Mouse (Mus musculus) frontal cortex, adult (tissue): ENCODE results near the gene Cct5.

Experiments used
- ATAC-seq: cut with Nextera tagmentation; 2 replicates; pipeline ENCODE4 v1.9.2; 2017; ENCODE audit warnings: mild to moderate bottlenecking, moderate library complexity, mixed read lengths; ENCODE audit not compliant: low TSS enrichment

The Cct5 gene

GRCm38 (mm10) chr15:31601646-31602374 is at the start of gene Cct5, which contains the start of gene Fam173b:
Cct5 (minus strand) TSS chr15:31601804.
Fam173b (plus strand) TSS chr15:31601852.
- ATAC-seq, result peak; percentile 87

- no peak for ATAC-seq
Observed at GRCm38 (mm10) chr15:31650821-31651220, 49.2 kb upstream of the Cct5 start.

GRCm38 (mm10) chr15:31649691-31650090 is 48.1 kb upstream of the Cct5 start:
- ATAC-seq, result no peak

- ATAC-seq, result no peak
Observed at GRCm38 (mm10) chr15:31647851-31648569, 46.4 kb upstream of the Cct5 start.

- ATAC-seq, result no peak
Observed at GRCm38 (mm10) chr15:31647225-31647624, 45.6 kb upstream of the Cct5 start.

GRCm38 (mm10) chr15:31636091-31636595 is 34.5 kb upstream of the Cct5 start:
- ATAC-seq, result no peak

GRCm38 (mm10) chr15:31634582-31634981 is 33.0 kb upstream of the Cct5 start:
- ATAC-seq, result peak; percentile 99

- ATAC-seq, result no peak
Observed at GRCm38 (mm10) chr15:31632478-31632877, 30.9 kb upstream of the Cct5 start.

- no peak for ATAC-seq
Observed at GRCm38 (mm10) chr15:31631396-31631858, 29.8 kb upstream of the Cct5 start.

GRCm38 (mm10) chr15:31629556-31629955 is 28.0 kb upstream of the Cct5 start:
- ATAC-seq, result no peak

GRCm38 (mm10) chr15:31628180-31628579 is 26.6 kb upstream of the Cct5 start:
- ATAC-seq, result no peak

GRCm38 (mm10) chr15:31627277-31628154 is 25.9 kb upstream of the Cct5 start:
- ATAC-seq, result peak; percentile 64

- no peak for ATAC-seq
Observed at GRCm38 (mm10) chr15:31619521-31619920, 17.9 kb upstream of the Cct5 start.

GRCm38 (mm10) chr15:31617261-31617660 is 15.7 kb upstream of the Cct5 start:
- ATAC-seq, result no peak

GRCm38 (mm10) chr15:31614666-31615065 is 13.1 kb upstream of the Cct5 start:
- no peak for ATAC-seq

GRCm38 (mm10) chr15:31613826-31614453 is 12.3 kb upstream of the Cct5 start:
- no peak for ATAC-seq

GRCm38 (mm10) chr15:31611976-31612375 is 10.4 kb upstream of the Cct5 start:
- ATAC-seq, result no peak

GRCm38 (mm10) chr15:31611027-31611426 is 9.4 kb upstream of the Cct5 start:
- ATAC-seq, result peak; percentile 65

- no peak for ATAC-seq
Observed at GRCm38 (mm10) chr15:31606821-31607220, 5.2 kb upstream of the Cct5 start.

GRCm38 (mm10) chr15:31603113-31603512 is 1.5 kb upstream of the Cct5 start:
- ATAC-seq, result no peak

GRCm38 (mm10) chr15:31602426-31602825 is 822 bp upstream of the Cct5 start:
- peak; percentile 58 for ATAC-seq
